Mouse (Mus musculus): ENCODE measurements around the gene AI464131. TPM values are rescaled to one million over a fixed set of nuclear protein-coding genes. Genes with fewer than 3 reads are reported as not detected.

Gene AI464131
- polyA plus RNA-seq, 1 experiment = 2.2 TPM

GRCm38 (mm10) chr4:41478751-41479455, 24.0 kb downstream of the AI464131 start:
- Histone ChIP-seq H3K36me3 (ENCODE audit: control insufficient read depth, insufficient read depth, low read length) (no peaks in the 10 kb centered on the region), H3K4me1 (ENCODE audit: control insufficient read depth, insufficient read depth, insufficient read length) (no peaks in the 10 kb centered on the region), H3K4me3 (ENCODE audit: extremely low read depth, insufficient read depth, insufficient read length) (no peak overlapping the region), H3K27ac (ENCODE audit: insufficient read depth, low read length) (no peak overlapping the region), H3K27me3 (ENCODE audit: control insufficient read depth, insufficient read depth, low read length) (no peaks in the 10 kb centered on the region)
- TF ChIP-seq CTCF (IDR thresholded peaks at IDR 0.05; ENCODE audit: extremely low read depth, insufficient read depth, insufficient read length, insufficient replicate concordance) (no peak), POLR2A (IDR thresholded peaks at IDR 0.05; ENCODE audit: low read depth, low read length) (no peak)
- WGBS = 78% methylated on average over 4 of the region's 4 CpGs
- DNase-seq (ENCODE audit: low read depth in 1 of 2, low spot score in 2 of 2) = no peak

- Histone ChIP-seq H3K27ac (ENCODE audit: insufficient read depth, low read length) (no peak overlapping the region), H3K4me1 (ENCODE audit: control insufficient read depth, insufficient read depth, insufficient read length) (no peaks in the 10 kb centered on the region), H3K4me3 (ENCODE audit: extremely low read depth, insufficient read depth, insufficient read length) (no peak overlapping the region), H3K27me3 (ENCODE audit: control insufficient read depth, insufficient read depth, low read length) (no peaks in the 10 kb centered on the region), H3K36me3 (ENCODE audit: control insufficient read depth, insufficient read depth, low read length) (no peaks in the 10 kb centered on the region)
- DNase-seq (ENCODE audit: low read depth in 1 of 2, low spot score in 2 of 2) = no peak
- TF ChIP-seq POLR2A (IDR thresholded peaks at IDR 0.05; ENCODE audit: low read depth, low read length) (no peak), CTCF (IDR thresholded peaks at IDR 0.05; ENCODE audit: extremely low read depth, insufficient read depth, insufficient read length, insufficient replicate concordance) (no peak)
- WGBS = 94% methylated on average over 9 of the region's 9 CpGs
Observed at GRCm38 (mm10) chr4:41477648-41478160, 25.2 kb downstream of the AI464131 start.

- no peaks in the 10 kb centered on the region; the same call in 1 of the 2 replicates for H3K4me1 ChIP-seq (ENCODE audit: control insufficient read depth, insufficient read depth, insufficient read length)
- 82% methylated on average over 1 of the region's 1 CpGs for WGBS
- TF ChIP-seq POLR2A (IDR thresholded peaks at IDR 0.05; ENCODE audit: low read depth, low read length) (no peak), CTCF (IDR thresholded peaks at IDR 0.05; ENCODE audit: extremely low read depth, insufficient read depth, insufficient read length, insufficient replicate concordance) (no peak)
Observed at GRCm38 (mm10) chr4:41471384-41471689, 31.5 kb downstream of the AI464131 start.

DNA sequence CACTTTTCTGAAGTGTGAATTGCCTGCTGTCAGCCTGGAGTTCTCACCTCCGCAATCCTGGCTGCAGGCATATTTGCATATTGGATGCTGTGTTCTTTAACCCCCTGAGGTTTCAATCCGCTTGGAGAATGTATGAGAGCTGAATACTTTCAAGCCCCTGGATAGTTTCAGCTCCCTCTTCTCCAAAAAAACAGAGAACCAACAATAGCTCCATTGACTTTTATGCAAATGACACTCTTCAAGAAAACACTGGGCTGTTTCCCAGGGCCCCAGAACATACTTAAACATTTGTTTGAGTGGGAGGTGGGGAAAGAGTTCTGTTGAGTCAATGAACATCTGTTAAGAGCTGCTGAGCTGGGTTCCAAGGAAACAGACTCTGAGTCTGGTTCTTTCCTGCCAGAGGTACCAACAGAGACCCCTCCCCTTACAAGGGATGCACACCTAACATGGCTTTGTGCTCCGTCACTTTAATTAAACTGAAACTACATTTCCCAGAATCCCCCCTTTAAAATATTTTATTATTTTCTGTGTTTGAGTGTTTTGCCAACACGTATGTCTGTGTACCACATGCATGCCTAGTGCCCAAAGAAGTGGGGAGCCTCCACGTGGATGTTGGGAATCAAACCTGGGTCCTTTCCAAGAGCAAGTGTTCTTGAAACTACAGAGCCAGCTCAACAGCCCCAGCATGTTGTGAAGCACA, 32.0 kb downstream of the AI464131 start:
- DNase-seq (ENCODE audit: low read depth in 1 of 2, low spot score in 2 of 2) = no peak
- Histone ChIP-seq H3K27me3 (ENCODE audit: control insufficient read depth, insufficient read depth, low read length) (no peaks in the 10 kb centered on the region), H3K36me3 (ENCODE audit: control insufficient read depth, insufficient read depth, low read length) (no peaks in the 10 kb centered on the region), H3K4me3 (ENCODE audit: extremely low read depth, insufficient read depth, insufficient read length) (no peak overlapping the region), H3K27ac (ENCODE audit: insufficient read depth, low read length) (no peak overlapping the region), H3K4me1 (ENCODE audit: control insufficient read depth, insufficient read depth, insufficient read length) (no peaks in the 10 kb centered on the region; the same call in 1 of the 2 replicates)
- WGBS = 85% methylated on average over 5 of the region's 5 CpGs
- no peak for TF ChIP-seq POLR2A (IDR thresholded peaks at IDR 0.05; ENCODE audit: low read depth, low read length)
- no peak for TF ChIP-seq CTCF (IDR thresholded peaks at IDR 0.05; ENCODE audit: extremely low read depth, insufficient read depth, insufficient read length, insufficient replicate concordance)

More at GRCm38 (mm10) chr4:41471384-41471689, 31.5 kb downstream of the AI464131 start:
- Histone ChIP-seq H3K36me3 (ENCODE audit: control insufficient read depth, insufficient read depth, low read length) (no peaks in the 10 kb centered on the region), H3K27me3 (ENCODE audit: control insufficient read depth, insufficient read depth, low read length) (no peaks in the 10 kb centered on the region), H3K4me3 (ENCODE audit: extremely low read depth, insufficient read depth, insufficient read length) (no peak overlapping the region), H3K27ac (ENCODE audit: insufficient read depth, low read length) (no peak overlapping the region)
- DNase-seq (ENCODE audit: low read depth in 1 of 2, low spot score in 2 of 2) = no peak

GRCm38 (mm10) chr4:41470051-41470683, 32.7 kb downstream of the AI464131 start:
- no peak for TF ChIP-seq POLR2A (IDR thresholded peaks at IDR 0.05; ENCODE audit: low read depth, low read length)
- no peak for TF ChIP-seq CTCF (IDR thresholded peaks at IDR 0.05; ENCODE audit: extremely low read depth, insufficient read depth, insufficient read length, insufficient replicate concordance)
- H3K4me1 ChIP-seq (ENCODE audit: control insufficient read depth, insufficient read depth, insufficient read length) = peaks cover 4% of the 10 kb centered on the region; the same call in 1 of the 2 replicates
- no peaks in the 10 kb centered on the region for H3K36me3 ChIP-seq (ENCODE audit: control insufficient read depth, insufficient read depth, low read length)
- H3K27me3 ChIP-seq (ENCODE audit: control insufficient read depth, insufficient read depth, low read length) = no peaks in the 10 kb centered on the region
- no peak overlapping the region for H3K4me3 ChIP-seq (ENCODE audit: extremely low read depth, insufficient read depth, insufficient read length)
- H3K27ac ChIP-seq (ENCODE audit: insufficient read depth, low read length) = no peak overlapping the region
- DNase-seq (ENCODE audit: low read depth in 1 of 2, low spot score in 2 of 2) = no peak
- 85% methylated on average over 7 of the region's 7 CpGs for WGBS

DNA sequence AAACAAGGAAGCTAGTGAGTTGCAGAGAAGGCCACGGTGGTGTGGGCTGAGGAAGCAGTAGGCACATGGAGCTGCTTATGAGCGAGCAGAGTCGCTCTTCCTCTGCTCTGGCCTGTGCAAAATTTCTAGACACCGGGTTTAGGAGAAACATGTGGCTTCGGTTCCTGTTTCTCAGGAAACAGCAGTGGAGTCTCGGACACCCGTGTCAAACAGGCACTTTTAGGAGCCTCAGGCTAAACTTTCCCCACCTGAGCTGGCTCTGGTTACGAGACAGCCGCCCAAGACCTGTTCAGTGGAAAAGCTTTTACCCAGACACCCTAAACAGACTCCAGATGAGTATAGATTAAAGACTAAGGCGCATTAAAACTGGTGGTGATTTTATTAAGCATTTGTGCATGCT, 33.7 kb downstream of the AI464131 start:
- Histone ChIP-seq H3K4me3 (ENCODE audit: extremely low read depth, insufficient read depth, insufficient read length) (no peak overlapping the region), H3K27ac (ENCODE audit: insufficient read depth, low read length) (no peak overlapping the region), H3K27me3 (ENCODE audit: control insufficient read depth, insufficient read depth, low read length) (no peaks in the 10 kb centered on the region), H3K36me3 (ENCODE audit: control insufficient read depth, insufficient read depth, low read length) (no peaks in the 10 kb centered on the region), H3K4me1 (ENCODE audit: control insufficient read depth, insufficient read depth, insufficient read length) (peaks cover 4% of the 10 kb centered on the region; the same call in 1 of the 2 replicates)
- no peak for DNase-seq (ENCODE audit: low read depth in 1 of 2, low spot score in 2 of 2)
- 52% methylated on average over 10 of the region's 10 CpGs for WGBS
- TF ChIP-seq POLR2A (IDR thresholded peaks at IDR 0.05; ENCODE audit: low read depth, low read length) = no peak
- no peak for TF ChIP-seq CTCF (IDR thresholded peaks at IDR 0.05; ENCODE audit: extremely low read depth, insufficient read depth, insufficient read length, insufficient replicate concordance)

Measured in spleen, adult 2 months (tissue).